Mouse (Mus musculus) C2C12 (cell line): Measurements from ENCODE around the gene Itga10.

Source experiments
- CTCF ChIP-seq: IDR thresholded peaks from one replicate; pipeline ENCODE4 v1.5.1; 2011; ENCODE audit not compliant: control insufficient read depth, insufficient read depth, insufficient read length
- FOSL1 ChIP-seq: IDR thresholded peaks from one replicate; pipeline ENCODE4 v1.8.0; 2011; ENCODE audit warnings: mild to moderate bottlenecking, low read length; ENCODE audit not compliant: poor library complexity, insufficient read depth, severe bottlenecking
- MAX ChIP-seq: IDR thresholded peaks from one replicate; pipeline ENCODE4 v1.6.1; 2011; ENCODE audit warnings: mild to moderate bottlenecking, control low read depth
- MYOD1 ChIP-seq: IDR thresholded peaks from one replicate; pipeline ENCODE4 v1.6.1; 2011; ENCODE audit warnings: low read depth; ENCODE audit not compliant: control insufficient read depth, insufficient read length
- MYOG ChIP-seq: IDR thresholded peaks from one replicate; pipeline ENCODE4 v1.6.1; 2011; ENCODE audit not compliant: control insufficient read depth, insufficient read length; ENCODE audit errors: extremely low read depth
- USF1 ChIP-seq: IDR thresholded peaks from one replicate; pipeline ENCODE4 v1.6.1; 2011; ENCODE audit warnings: low read depth, mild to moderate bottlenecking, control low read depth, moderate library complexity

GRCm38 (mm10) chr3:96706984-96707383 is 61.6 kb downstream of the Itga10 start:
- TF ChIP-seq FOSL1 (no peak), CTCF (no peak), MYOG (no peak), USF1 (no peak), MAX (no peak), MYOD1 (no peak)
